Mouse (Mus musculus) embryonic facial prominence, embryonic 10.5 days (tissue): ENCODE measurements at regions not wholly inside any gene's neighbourhood (a gene's known extent, or its start where the extent isn't known, plus 50 kb on each side); places are given as distances from the start of the nearest gene placed in this dataset.

Experiments used
- DNase-seq: peaks from one replicate; pipeline ENCODE4 v3.0.0-alpha.2; 2017; ENCODE audit warnings: low spot score
- H3K27ac ChIP-seq: fragments of 300-500 bp; sonication (generic); replicated peaks from 2 replicates; pipeline ENCODE4 v1.5.1; 2016; ENCODE audit warnings: mild to moderate bottlenecking
- H3K27me3 ChIP-seq: fragments of 300-500 bp; sonication (generic); replicated peaks from 2 replicates; pipeline ENCODE4 v1.6.1; 2016; ENCODE audit warnings: low read depth, mild to moderate bottlenecking; ENCODE audit not compliant: poor library complexity, severe bottlenecking
- H3K36me3 ChIP-seq: fragments of 300-500 bp; sonication (generic); replicated peaks from 2 replicates; pipeline ENCODE4 v1.6.1; 2016; ENCODE audit warnings: mild to moderate bottlenecking, moderate library complexity
- H3K4me1 ChIP-seq: fragments of 300-500 bp; sonication (generic); 2 replicates; pipeline ENCODE4 v1.6.1; 2016
- H3K4me3 ChIP-seq: fragments of 300-500 bp; sonication (generic); 2 replicates; pipeline ENCODE4 v1.5.1; 2016; ENCODE audit warnings: mild to moderate bottlenecking, moderate library complexity
- H3K9me3 ChIP-seq: fragments of 300-500 bp; sonication (generic); 2 replicates; pipeline ENCODE4 v1.6.1; 2016; ENCODE audit warnings: mild to moderate bottlenecking
- WGBS: fragments of 180-500 bp; shearing (Covaris S2); methylation state at CpG from one replicate; pipeline ENCODE4 v1.1.7; 2016; 5-methylcytosine and 5-hydroxymethylcytosine counted together

DNA sequence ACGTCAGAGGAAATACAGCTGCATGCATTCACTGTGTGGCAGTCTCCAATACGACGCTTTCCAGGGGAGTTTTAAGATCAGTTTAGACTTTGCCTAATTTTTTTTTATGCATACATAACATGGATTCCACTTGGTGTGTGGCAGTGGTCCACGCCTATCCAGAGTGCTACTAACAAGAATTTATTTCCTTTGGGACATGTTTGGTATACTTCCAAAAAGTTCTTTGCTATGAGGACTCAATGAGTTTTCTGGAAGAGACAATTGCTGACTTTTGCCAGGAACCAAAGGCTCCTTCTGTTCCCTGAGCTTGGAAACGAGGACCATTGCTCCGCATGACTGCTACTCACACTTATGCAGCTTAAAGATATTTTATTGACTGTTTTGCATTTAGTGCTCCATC, 59.2 kb downstream of the Marcks start:
- Histone ChIP-seq H3K27me3 (no peaks in the 10 kb centered on the region), H3K4me1 (peaks cover 12% of the 10 kb centered on the region; the same call in 1 of the 2 replicates), H3K27ac (no peak overlapping the region), H3K9me3 (no peaks in the 10 kb centered on the region), H3K4me3 (no peak overlapping the region), H3K36me3 (no peaks in the 10 kb centered on the region)
- no peak for DNase-seq
- WGBS: 88% methylated on average over 6 of the region's 6 CpGs

DNA sequence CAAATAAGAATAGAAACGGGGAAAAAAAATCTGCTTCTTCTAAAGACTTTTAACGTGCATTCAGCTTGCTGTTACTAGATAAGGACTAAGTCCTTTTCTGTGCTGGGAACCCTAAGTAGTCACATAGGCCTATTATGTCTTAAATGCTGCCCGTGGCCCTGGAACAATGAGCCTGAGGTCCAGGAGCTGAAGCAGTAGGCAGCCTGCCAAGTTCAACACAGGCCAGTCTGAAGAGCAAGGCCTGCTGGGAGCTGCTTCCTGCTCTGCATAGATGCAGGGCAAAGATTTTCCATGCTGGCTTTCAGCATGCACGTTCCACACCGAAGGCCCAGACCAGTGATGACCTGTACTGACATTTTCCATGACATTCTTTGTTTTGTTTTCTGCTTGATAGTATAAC, 60.3 kb downstream of the Marcks start:
- Histone ChIP-seq H3K27me3 (no peaks in the 10 kb centered on the region), H3K4me1 (peaks cover 12% of the 10 kb centered on the region; the same call in 1 of the 2 replicates), H3K9me3 (no peaks in the 10 kb centered on the region), H3K4me3 (no peak overlapping the region), H3K27ac (peak overlapping the region; percentile 66; the same call in 1 of the 2 replicates), H3K36me3 (no peaks in the 10 kb centered on the region)
- DNase-seq: peak; percentile 42
- 51% methylated on average over 5 of the region's 5 CpGs for WGBS

- Histone ChIP-seq H3K36me3 (no peaks in the 10 kb centered on the region), H3K4me1 (peaks cover 15% of the 10 kb centered on the region; the same call in 1 of the 2 replicates), H3K27me3 (no peaks in the 10 kb centered on the region), H3K4me3 (no peak overlapping the region), H3K27ac (peak overlapping the region; percentile 66; the same call in 1 of the 2 replicates), H3K9me3 (no peaks in the 10 kb centered on the region)
- WGBS: 87% methylated on average over 2 of the region's 2 CpGs
- DNase-seq: no peak
These were observed 61.0 kb downstream of the Marcks start for GRCm38 (mm10) chr10:37077741-37078140.

DNA sequence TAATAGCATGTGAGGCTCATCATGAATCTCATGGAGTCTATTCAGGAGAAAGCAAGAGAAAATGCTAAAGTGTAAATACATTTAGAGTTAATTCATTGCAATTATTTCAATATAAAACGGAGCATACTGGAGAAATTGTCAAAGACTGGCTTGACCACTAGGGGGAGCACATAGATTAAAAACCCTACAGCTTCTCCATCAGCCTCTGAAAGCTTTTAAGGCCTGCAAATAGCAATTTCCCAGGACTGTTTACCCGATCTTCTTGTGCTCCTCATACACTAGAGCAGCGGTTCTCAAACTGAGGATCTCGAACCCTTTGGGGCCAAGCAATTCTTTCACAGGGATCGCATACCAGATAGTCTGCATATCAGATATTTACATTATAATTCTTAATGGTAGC, 65.9 kb downstream of the Marcks start:
- Histone ChIP-seq H3K9me3 (no peaks in the 10 kb centered on the region), H3K36me3 (no peaks in the 10 kb centered on the region), H3K4me1 (peaks cover 6% of the 10 kb centered on the region; the same call in 1 of the 2 replicates), H3K27me3 (no peaks in the 10 kb centered on the region), H3K4me3 (no peak overlapping the region), H3K27ac (no peak overlapping the region)
- 21% methylated on average over 5 of the region's 5 CpGs for WGBS
- peak; percentile 54 for DNase-seq

- H3K27ac ChIP-seq: no peak overlapping the region
- H3K4me3 ChIP-seq: no peak overlapping the region
- no peak for DNase-seq
- no peaks in the 10 kb centered on the region for H3K36me3 ChIP-seq
- 89% methylated on average over 5 of the region's 5 CpGs for WGBS
- no peaks in the 10 kb centered on the region for H3K9me3 ChIP-seq
- H3K4me1 ChIP-seq: peaks cover 3% of the 10 kb centered on the region; the same call in 1 of the 2 replicates
- H3K27me3 ChIP-seq: no peaks in the 10 kb centered on the region
These were observed 66.7 kb downstream of the Marcks start for GRCm38 (mm10) chr10:37072061-37072460.

- Histone ChIP-seq H3K27me3 (no peaks in the 10 kb centered on the region), H3K4me3 (no peak overlapping the region), H3K9me3 (no peaks in the 10 kb centered on the region), H3K27ac (0 out of 2 replicates have a peak overlapping the region, but pooled peaks have one; percentile 14), H3K36me3 (no peaks in the 10 kb centered on the region), H3K4me1 (0 out of 2 replicates have a peak, but pooled peaks cover 3% of the 10 kb centered on the region)
- WGBS: 83% methylated on average over 2 of the region's 2 CpGs
- DNase-seq: no peak
These were observed 67.3 kb downstream of the Marcks start for GRCm38 (mm10) chr10:37071420-37071819.
